Mouse (Mus musculus) CH12.LX (cell line): ENCODE results near the gene Pla2g2e. TPM values are rescaled to one million over a fixed set of nuclear protein-coding genes. Genes with fewer than 3 reads are reported as not detected.

Source experiments
- DNase-seq: peaks from one replicate; pipeline ENCODE4 v3.0.0-alpha.2; 2013; ENCODE audit errors: extremely low read depth
- H3K27ac ChIP-seq: 2 replicates; pipeline ENCODE4 v1.5.1; 2012; ENCODE audit warnings: low read depth, mild to moderate bottlenecking, control low read depth, moderate library complexity; ENCODE audit not compliant: insufficient read depth
- H3K27me3 ChIP-seq: replicated peaks from 2 replicates; pipeline ENCODE3; 2012; ENCODE audit warnings: inconsistent platforms
- H3K36me3 ChIP-seq, 2 experiments: replicated peaks in 1 of 2; 2 replicates each; pipeline versions ENCODE3 to v1.6.1; 2012; ENCODE audit warnings: inconsistent platforms in 1 of 2, low read length in 1 of 2, mild to moderate bottlenecking in 1 of 2, mixed read lengths in 1 of 2, moderate library complexity in 1 of 2; ENCODE audit not compliant: control insufficient read depth in 1 of 2, insufficient read depth in 1 of 2
- H3K4me1 ChIP-seq, 2 experiments: 2 replicates each; pipeline ENCODE4 v1.6.1; 2012; ENCODE audit warnings: inconsistent platforms in 1 of 2, moderate library complexity in 1 of 2; ENCODE audit not compliant: insufficient read depth in 2 of 2, control insufficient read depth in 1 of 2
- H3K4me2 ChIP-seq: 2 replicates; pipeline ENCODE4 v1.6.1; 2012; ENCODE audit warnings: low read depth, mild to moderate bottlenecking, control low read depth; ENCODE audit not compliant: poor library complexity, insufficient read depth, severe bottlenecking
- H3K4me3 ChIP-seq, 3 experiments: fragments of 150-350 bp in 1 of 3; sonication (generic) in 1 of 3; replicated peaks in 1 of 3; 2 replicates each; pipeline versions ENCODE3 to v1.5.1; 2011 to 2012; ENCODE audit warnings: low read depth in 2 of 3, low read length in 2 of 3, mild to moderate bottlenecking in 2 of 3, moderate library complexity in 2 of 3, control low read depth in 1 of 3, improper control_type of control experiment in 1 of 3, inconsistent platforms in 1 of 3, mixed read lengths in 1 of 3; ENCODE audit not compliant: poor library complexity in 1 of 3
- H3K79me2 ChIP-seq: replicated peaks from 2 replicates; pipeline ENCODE4 v1.6.1; 2012; ENCODE audit warnings: mild to moderate bottlenecking, moderate library complexity; ENCODE audit not compliant: control insufficient read depth, poor library complexity, insufficient read depth, severe bottlenecking; ENCODE audit errors: extremely low read depth
- H3K9ac ChIP-seq: 2 replicates; pipeline ENCODE4 v1.6.1; 2012; ENCODE audit warnings: low read depth, mild to moderate bottlenecking, control low read depth, moderate library complexity; ENCODE audit not compliant: insufficient read depth
- H3K9me3 ChIP-seq: replicated peaks from 2 replicates; pipeline ENCODE3; 2012; ENCODE audit warnings: low read length, inconsistent platforms, mixed read lengths
- BHLHE40 ChIP-seq: IDR thresholded peaks from 2 replicates; pipeline ENCODE4 v1.6.1; 2011; ENCODE audit warnings: mild to moderate bottlenecking, low read depth, low read length, improper control_type of control experiment
- CHD2 ChIP-seq: IDR thresholded peaks from 2 replicates; pipeline ENCODE4 v1.6.1; 2011; ENCODE audit warnings: low read length, improper control_type of control experiment
- CTCF ChIP-seq, 2 experiments: IDR thresholded peaks in 1 of 2; conservative IDR thresholded peaks in 1 of 2; 2 replicates each; pipeline ENCODE4 v1.5.1; 2011 to 2012; ENCODE audit warnings: low read depth in 2 of 2, low read length in 2 of 2, improper control_type of control experiment in 1 of 2, inconsistent platforms in 1 of 2, mild to moderate bottlenecking in 1 of 2, moderate library complexity in 1 of 2
- E2F4 ChIP-seq: IDR thresholded peaks from 2 replicates; pipeline ENCODE4 v1.6.1; 2011; ENCODE audit warnings: low read depth, low read length, improper control_type of control experiment; ENCODE audit not compliant: insufficient replicate concordance
- ELF1 ChIP-seq: IDR thresholded peaks from 2 replicates; pipeline ENCODE4 v1.6.1; 2014; ENCODE audit warnings: low read depth, mild to moderate bottlenecking, inconsistent platforms, low read length, improper control_type of control experiment
- EP300 ChIP-seq: IDR thresholded peaks from 2 replicates; pipeline ENCODE4 v1.6.1; 2011; ENCODE audit warnings: low read length, improper control_type of control experiment
- ETS1 ChIP-seq: conservative IDR thresholded peaks from 2 replicates; pipeline ENCODE4 v1.6.1; 2012; ENCODE audit warnings: low read depth, mild to moderate bottlenecking, inconsistent platforms, low read length, improper control_type of control experiment, moderate library complexity
- GABPA ChIP-seq: IDR thresholded peaks from 2 replicates; pipeline ENCODE4 v1.6.1; 2012; ENCODE audit warnings: low read depth, low read length, improper control_type of control experiment, inconsistent platforms; ENCODE audit not compliant: insufficient replicate concordance
- HCFC1 ChIP-seq: IDR thresholded peaks from 2 replicates; pipeline ENCODE4 v1.6.1; 2012; ENCODE audit warnings: low read depth, mild to moderate bottlenecking, inconsistent platforms, low read length, improper control_type of control experiment
- IRF4 ChIP-seq: IDR thresholded peaks from 2 replicates; pipeline ENCODE4 v1.6.1; 2014; ENCODE audit warnings: low read depth, mild to moderate bottlenecking, inconsistent platforms, low read length, improper control_type of control experiment
- JUN ChIP-seq: IDR thresholded peaks from 2 replicates; pipeline ENCODE4 v1.6.1; 2011; ENCODE audit warnings: low read depth, mild to moderate bottlenecking, low read length, improper control_type of control experiment, moderate library complexity; ENCODE audit not compliant: insufficient read depth
- JUND ChIP-seq: conservative IDR thresholded peaks from 2 replicates; pipeline ENCODE4 v1.6.1; 2011; ENCODE audit warnings: low read depth, low read length, improper control_type of control experiment
- KAT2A ChIP-seq: IDR thresholded peaks from 2 replicates; pipeline ENCODE4 v1.6.1; 2012; ENCODE audit warnings: low read length, improper control_type of control experiment, inconsistent platforms; ENCODE audit not compliant: insufficient replicate concordance
- MAFK ChIP-seq: IDR thresholded peaks from 2 replicates; pipeline ENCODE4 v1.6.1; 2011; ENCODE audit warnings: low read length, improper control_type of control experiment; ENCODE audit not compliant: insufficient replicate concordance
- MAX ChIP-seq: IDR thresholded peaks from 2 replicates; pipeline ENCODE4 v1.6.1; 2011; ENCODE audit warnings: low read length, improper control_type of control experiment
- MAZ ChIP-seq: IDR thresholded peaks from 2 replicates; pipeline ENCODE4 v1.6.1; 2012; ENCODE audit warnings: low read depth, mild to moderate bottlenecking, inconsistent platforms, low read length, improper control_type of control experiment, moderate library complexity
- MYC ChIP-seq: IDR thresholded peaks from 2 replicates; pipeline ENCODE4 v1.6.1; 2011; ENCODE audit warnings: low read depth, mild to moderate bottlenecking, improper control_type of control experiment, low read length
- NELFE ChIP-seq: IDR thresholded peaks from 2 replicates; pipeline ENCODE4 v1.6.1; 2011; ENCODE audit warnings: low read depth, low read length, improper control_type of control experiment
- NRF1 ChIP-seq: IDR thresholded peaks from 2 replicates; pipeline ENCODE4 v1.6.1; 2014; ENCODE audit warnings: low read depth, mild to moderate bottlenecking, inconsistent platforms, low read length, improper control_type of control experiment, moderate library complexity
- PAX5 ChIP-seq: IDR thresholded peaks from 2 replicates; pipeline ENCODE4 v1.6.1; 2012; ENCODE audit warnings: low read length, inconsistent platforms, mixed read lengths
- POLR2AphosphoS2 ChIP-seq: IDR thresholded peaks from 2 replicates; pipeline ENCODE4 v1.6.1; 2011; ENCODE audit warnings: low read depth, low read length, improper control_type of control experiment
- RAD21 ChIP-seq: IDR thresholded peaks from 2 replicates; pipeline ENCODE4 v1.6.1; 2011; ENCODE audit warnings: low read depth, mild to moderate bottlenecking, low read length, improper control_type of control experiment, moderate library complexity
- SMC3 ChIP-seq: IDR thresholded peaks from 2 replicates; pipeline ENCODE4 v1.6.1; 2011; ENCODE audit warnings: low read depth, low read length, improper control_type of control experiment
- TBP ChIP-seq: conservative IDR thresholded peaks from 2 replicates; pipeline ENCODE4 v1.6.1; 2011; ENCODE audit warnings: low read depth, low read length, improper control_type of control experiment
- TCF12 ChIP-seq: IDR thresholded peaks from 2 replicates; pipeline ENCODE4 v1.6.1; 2014; ENCODE audit warnings: low read depth, mild to moderate bottlenecking, inconsistent platforms, low read length, improper control_type of control experiment
- USF1 ChIP-seq: IDR thresholded peaks from 2 replicates; pipeline ENCODE4 v1.6.1; 2014; ENCODE audit warnings: low read depth, mild to moderate bottlenecking, inconsistent platforms, low read length, improper control_type of control experiment
- USF2 ChIP-seq: conservative IDR thresholded peaks from 2 replicates; pipeline ENCODE4 v1.6.1; 2011; ENCODE audit warnings: low read depth, low read length, improper control_type of control experiment
- ZC3H11A ChIP-seq: IDR thresholded peaks from 2 replicates; pipeline ENCODE4 v1.6.1; 2012; ENCODE audit warnings: low read depth, mild to moderate bottlenecking, inconsistent platforms, low read length, improper control_type of control experiment
- ZKSCAN1 ChIP-seq: IDR thresholded peaks from 2 replicates; pipeline ENCODE4 v1.6.1; 2012; ENCODE audit warnings: low read depth, inconsistent platforms, low read length, improper control_type of control experiment, borderline replicate concordance
- ZMIZ1 ChIP-seq: IDR thresholded peaks from 2 replicates; pipeline ENCODE4 v1.6.1; 2012; ENCODE audit warnings: low read depth, mild to moderate bottlenecking, inconsistent platforms, low read length, improper control_type of control experiment
- ZNF384 ChIP-seq: IDR thresholded peaks from 2 replicates; pipeline ENCODE4 v1.6.1; 2012; ENCODE audit warnings: low read depth, low read length, improper control_type of control experiment, inconsistent platforms
- dilution Hi-C: fragments of 300-500 bp; cut with MboI; formaldehyde crosslinking; loops from 2 replicates; pipeline ENCODE4 v1.14.3; 2020; ENCODE audit warnings: low sequenced_read_pairs; ENCODE audit not compliant: extremely low pct_unique_long_range_greater_than_20kb, extremely low pct_ligation_motif_present
- in situ Hi-C: fragments of 300-500 bp; cut with MboI; formaldehyde crosslinking; loops from 3 replicates; pipeline ENCODE4 v1.14.3; 2019; ENCODE audit warnings: low sequenced_read_pairs, low pct_ligation_motif_present, low pct_unique_long_range_greater_than_20kb, mixed read lengths
- polyA plus RNA-seq: library from polyadenylated mRNA; unstranded; fragments of >175 nt; gene quantifications from 2 replicates; pipeline ENCODE4 v1.2.1, GENCODE M21; 2012; ENCODE audit warnings: low read depth; ENCODE audit not compliant: insufficient read length
- total RNA-seq, 2 experiments: library from RNA; depleted of rRNA; stranded (reverse); fragments of 300-350 nt in 1 of 2; fragments of >200 nt in 1 of 2; gene quantifications; 2 replicates each; pipeline ENCODE4 v1.2.3; 2012 to 2014

Gene Pla2g2e
- total and polyA plus RNA-seq, 3 experiments, result 0.30 TPM; not detected in 2

- Histone ChIP-seq H3K4me2 (no peak overlapping the region), H3K27me3 (peaks cover 72% of the 10 kb centered on the region), H3K4me1 (no peaks in the 10 kb centered on the region), H3K27ac (no peak overlapping the region), H3K36me3 (no peaks in the 10 kb centered on the region), H3K79me2 (no peaks in the 10 kb centered on the region), H3K9me3 (no peaks in the 10 kb centered on the region), H3K9ac (no peak overlapping the region), H3K4me3 (no peak overlapping the region)
- DNase-seq, result no peak
- TF ChIP-seq ZKSCAN1, result no peak
- no peak for TF ChIP-seq JUN
- no peak for TF ChIP-seq TBP
- TF ChIP-seq NELFE, result no peak
- no peak for TF ChIP-seq USF2
- no peak for TF ChIP-seq TCF12
- TF ChIP-seq ZC3H11A, result no peak
- TF ChIP-seq ZMIZ1, result no peak
- no peak for TF ChIP-seq CTCF (conservative IDR thresholded peaks at IDR 0.05 in 1 of 2, IDR thresholded peaks at IDR 0.05 in 1 of 2; ENCODE audit: low read depth in 2 of 2, low read length in 2 of 2)
- no peak for TF ChIP-seq MAFK
- TF ChIP-seq BHLHE40, result no peak
- in situ Hi-C loops (loop anchor here (10.0 kb wide), 2 partner anchors 110 to 410 kb away; no protein-coding TSS in a partner anchor), dilution Hi-C loops (no loop called here)
These were observed 22.6 kb upstream of the Pla2g2e start for GRCm38 (mm10) chr4:138855092-138855632.

GRCm38 (mm10) chr4:138856491-138856890, 21.3 kb upstream of the Pla2g2e start:
- dilution Hi-C loops, result no loop called here
- H3K79me2 ChIP-seq, result no peaks in the 10 kb centered on the region
- TF ChIP-seq RAD21 (peak; percentile 50), MYC (peak; percentile 40; the same call in 1 of the 2 replicates), USF1 (no peak), ETS1 (no peak), KAT2A (no peak), NRF1 (no peak), CHD2 (no peak), NELFE (peak; percentile 67; the same call in 1 of the 2 replicates), MAZ (no peak), MAFK (no peak), ELF1 (no peak), USF2 (no peak), MAX (no peak), ZNF384 (no peak), CTCF (conservative IDR thresholded peaks at IDR 0.05 in 1 of 2, IDR thresholded peaks at IDR 0.05 in 1 of 2; ENCODE audit: low read depth in 2 of 2, low read length in 2 of 2) (peak; percentile 96 to 100), ZC3H11A (no peak), IRF4 (no peak), SMC3 (peak; percentile 84), TBP (no peak), BHLHE40 (no peak), POLR2AphosphoS2 (no peak), E2F4 (no peak), PAX5 (no peak), GABPA (no peak), HCFC1 (no peak), EP300 (no peak), JUND (no peak)

More at GRCm38 (mm10) chr4:138856491-138856890, 21.3 kb upstream of the Pla2g2e start:
- Histone ChIP-seq H3K4me3 (no peak overlapping the region), H3K4me1 (no peaks in the 10 kb centered on the region), H3K27ac (no peak overlapping the region), H3K4me2 (no peak overlapping the region), H3K36me3 (no peaks in the 10 kb centered on the region), H3K9ac (no peak overlapping the region), H3K9me3 (no peaks in the 10 kb centered on the region), H3K27me3 (peaks cover 72% of the 10 kb centered on the region)
- in situ Hi-C loops, result loop anchor here (10.0 kb wide), 2 partner anchors 112 to 412 kb away; no protein-coding TSS in a partner anchor
- DNase-seq, result peak; percentile 85
